Mouse (Mus musculus) heart, postnatal 0 days (tissue): ENCODE measurements around the gene Ino80b.
A peak's percentile ranks its signal among the peaks of the same experiment; 100 is the strongest.

Experiments
- CTCF ChIP-seq: IDR thresholded peaks from 2 replicates; pipeline ENCODE4 v1.5.1; 2016; ENCODE audit warnings: antibody characterized with exemption, control low read depth, low read depth
- EP300 ChIP-seq: IDR thresholded peaks from 2 replicates; pipeline ENCODE4 v1.6.1; 2016; ENCODE audit warnings: antibody characterized with exemption, low read depth

- TF ChIP-seq CTCF (no peak), EP300 (0 out of 2 replicates have a peak, but pooled peaks have one; percentile 70)
Observed at GRCm38 (mm10) chr6:83124851-83125312, 349 bp downstream of the Ino80b start.
